Mouse (Mus musculus): ENCODE data around the gene Eif4g1. TPM values are rescaled to one million over a fixed set of nuclear protein-coding genes. Genes with fewer than 3 reads are reported as not detected.

Eif4g1 gene
- polyA plus RNA-seq, 3 experiments from 2014 or later, result 48.9 to 68.0 (median 51.3) TPM

DNA sequence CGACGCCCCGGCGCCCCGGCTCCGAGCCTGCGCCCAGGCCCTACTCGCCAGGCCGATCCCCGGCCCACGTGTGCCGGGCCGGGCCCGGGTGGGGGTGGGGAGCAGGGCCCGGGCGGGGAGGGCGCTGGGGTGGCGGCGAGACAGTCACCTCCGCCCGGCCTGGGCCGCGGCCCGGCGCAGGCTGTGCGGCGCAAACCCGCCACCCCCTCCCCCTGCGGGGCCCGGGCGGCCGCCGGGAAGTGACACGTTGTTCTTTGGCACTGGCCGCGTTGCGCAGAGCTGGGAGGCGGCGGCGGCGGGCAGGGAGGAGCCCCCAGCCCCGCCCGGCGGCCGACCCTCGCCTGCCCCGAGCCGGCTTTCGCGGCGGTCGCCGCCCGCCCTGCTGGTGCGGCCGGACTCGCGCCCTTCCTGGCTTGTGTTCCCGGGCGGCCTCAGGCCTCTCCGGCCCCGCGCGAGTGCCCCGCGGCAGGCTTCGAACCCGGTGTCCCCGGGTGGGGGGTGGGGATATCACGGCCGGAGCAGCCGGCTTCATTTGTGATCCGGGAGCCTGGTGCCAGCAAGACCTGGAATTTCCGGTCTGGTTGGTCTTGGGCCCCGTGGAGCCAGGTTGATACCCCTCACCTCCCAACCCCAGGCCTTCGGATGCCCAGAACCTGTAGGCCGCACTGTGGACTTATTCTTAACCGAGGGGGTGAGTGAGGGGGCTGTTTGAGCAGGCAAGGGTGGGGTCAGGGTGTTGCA is 5.0 kb downstream of the Eif4g1 start:
- peak; percentile 33 for ATAC-seq

DNA sequence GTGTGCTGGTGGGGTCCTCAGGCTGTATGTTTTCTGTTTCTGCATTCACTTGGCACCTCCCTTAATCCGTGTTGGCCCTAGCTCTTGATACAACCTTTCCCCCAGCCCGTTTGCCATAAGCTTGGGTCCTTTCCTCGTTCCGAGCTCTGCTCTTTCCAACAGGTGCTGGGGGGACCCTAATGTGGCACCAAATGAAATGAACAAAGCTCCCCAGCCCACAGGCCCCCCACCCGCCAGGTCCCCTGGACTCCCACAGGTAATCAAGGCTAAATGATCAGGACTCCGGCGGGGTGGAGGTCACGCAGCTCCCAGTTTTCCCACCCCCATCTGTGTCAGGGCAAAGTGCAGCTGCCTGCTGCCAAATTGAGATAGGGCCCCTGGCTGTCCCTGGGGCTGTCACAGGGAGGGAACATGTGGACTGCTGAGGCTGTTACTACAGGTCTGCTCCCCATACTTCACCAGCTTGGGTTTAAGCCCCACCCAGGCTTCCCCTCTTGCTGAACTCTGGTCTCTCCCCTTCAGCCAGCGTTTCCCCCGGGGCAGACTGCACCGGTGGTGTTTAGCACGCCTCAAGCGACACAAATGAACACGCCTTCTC is 5.7 kb downstream of the Eif4g1 start:
- no peak for ATAC-seq

DNA sequence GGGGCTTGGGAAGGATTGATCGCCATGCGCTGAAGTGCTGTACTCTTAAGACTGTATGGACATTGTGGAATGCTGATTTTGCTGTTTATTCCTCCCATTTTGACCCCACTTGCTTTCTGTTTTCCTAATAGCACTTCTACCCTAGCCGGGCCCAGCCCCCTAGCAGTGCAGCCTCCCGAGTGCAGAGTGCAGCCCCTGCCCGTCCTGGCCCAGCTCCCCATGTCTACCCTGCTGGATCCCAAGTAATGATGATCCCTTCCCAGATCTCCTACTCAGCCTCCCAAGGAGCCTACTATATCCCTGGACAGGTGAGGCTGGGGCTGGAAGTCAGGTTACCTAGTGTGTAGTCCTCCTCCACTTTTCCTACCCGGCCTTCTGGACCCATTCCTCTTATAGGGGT is 7.1 kb downstream of the Eif4g1 start:
- ATAC-seq, result no peak

DNA sequence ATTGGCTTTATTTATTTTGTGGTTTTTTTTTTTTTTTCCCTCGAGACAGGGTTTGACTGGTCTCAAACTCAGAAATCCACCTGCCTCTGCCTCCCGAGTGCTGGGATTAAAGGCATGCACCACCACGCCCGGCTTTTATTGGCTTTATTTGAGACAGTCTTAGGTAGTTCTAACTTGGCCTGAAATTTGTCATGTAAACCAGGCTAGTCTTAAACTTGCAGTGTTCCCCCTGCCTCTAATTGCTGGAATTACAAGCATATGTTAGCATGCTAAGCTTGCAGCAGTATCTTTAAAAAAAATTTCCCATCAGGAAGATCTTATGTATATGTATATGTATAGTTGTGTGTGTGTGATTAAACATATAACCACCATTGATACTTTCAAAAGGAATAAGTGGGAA is 8.6 kb downstream of the Eif4g1 start:
- no peak for ATAC-seq

DNA sequence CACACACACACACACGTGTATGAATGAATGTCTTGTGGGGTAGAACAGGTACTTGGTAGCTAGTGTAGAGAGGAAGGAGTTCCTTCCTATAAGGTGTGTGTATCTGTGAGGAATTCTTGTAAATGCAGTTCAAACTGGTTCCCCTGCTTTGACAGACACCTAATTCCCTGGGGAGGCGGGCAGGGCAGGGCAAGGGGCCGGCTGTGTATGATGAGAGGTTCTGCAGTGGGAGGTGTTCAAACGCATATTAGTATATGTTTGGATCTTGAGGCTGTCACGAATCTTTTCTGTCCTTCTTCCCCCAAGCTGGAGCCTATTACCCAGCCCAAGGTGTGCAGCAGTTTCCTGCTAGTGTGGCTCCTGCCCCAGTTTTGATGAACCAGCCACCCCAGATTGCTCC is 9.3 kb downstream of the Eif4g1 start:
- no peak for ATAC-seq

DNA sequence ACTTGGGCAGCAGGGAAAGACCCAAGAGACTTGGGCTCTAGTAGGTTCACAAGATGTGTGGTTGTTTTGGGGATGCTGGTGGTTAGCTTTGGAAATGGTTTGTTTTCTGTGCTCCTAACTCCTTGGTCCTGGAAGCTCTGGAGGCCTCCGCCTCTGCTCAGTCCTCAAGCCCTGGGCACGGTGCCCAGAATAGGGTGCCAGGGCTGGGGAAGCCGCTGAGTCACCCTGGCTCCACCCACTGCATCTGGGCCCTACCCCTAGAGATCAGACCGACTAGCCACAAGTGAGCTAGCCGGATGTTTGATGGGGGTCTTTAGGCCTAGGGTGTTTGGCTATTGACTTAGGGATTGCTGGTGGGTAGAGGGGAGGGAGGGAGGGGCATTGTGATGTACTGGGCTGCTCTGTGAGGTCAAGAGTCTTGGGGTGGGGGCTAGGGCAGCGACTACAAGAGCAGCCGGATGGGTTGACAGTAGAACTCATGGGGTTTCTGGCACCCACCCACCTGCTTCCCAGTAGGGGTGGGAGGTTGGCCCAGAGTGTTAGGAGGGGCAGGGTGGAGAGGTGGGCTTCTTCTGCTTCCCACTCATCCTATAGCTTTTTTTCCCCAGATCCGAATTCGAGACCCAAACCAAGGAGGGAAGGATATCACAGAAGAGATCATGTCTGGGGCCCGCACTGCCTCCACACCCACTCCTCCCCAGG is 10.0 kb downstream of the Eif4g1 start:
- no peak for ATAC-seq

DNA sequence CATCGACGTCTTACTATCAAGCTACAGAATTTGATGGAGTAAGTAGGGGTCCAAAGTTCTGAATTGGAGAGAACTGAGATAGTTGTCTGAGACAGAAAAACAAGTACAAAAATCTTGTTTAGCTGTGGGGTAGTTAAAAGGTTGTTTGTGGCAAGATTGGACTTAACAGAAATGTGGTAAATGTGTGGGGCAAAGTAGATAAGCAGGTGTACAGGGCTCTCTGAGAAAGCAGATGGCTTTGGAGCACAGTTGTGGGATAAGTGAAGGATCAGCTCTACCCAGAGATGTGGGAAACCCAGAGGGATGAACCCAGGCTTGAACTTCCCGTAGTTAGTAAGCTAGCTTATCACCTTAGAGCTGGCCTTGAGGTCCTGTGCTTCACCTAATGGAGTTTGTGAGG is 22.7 kb downstream of the Eif4g1 start:
- no peak for ATAC-seq

DNA sequence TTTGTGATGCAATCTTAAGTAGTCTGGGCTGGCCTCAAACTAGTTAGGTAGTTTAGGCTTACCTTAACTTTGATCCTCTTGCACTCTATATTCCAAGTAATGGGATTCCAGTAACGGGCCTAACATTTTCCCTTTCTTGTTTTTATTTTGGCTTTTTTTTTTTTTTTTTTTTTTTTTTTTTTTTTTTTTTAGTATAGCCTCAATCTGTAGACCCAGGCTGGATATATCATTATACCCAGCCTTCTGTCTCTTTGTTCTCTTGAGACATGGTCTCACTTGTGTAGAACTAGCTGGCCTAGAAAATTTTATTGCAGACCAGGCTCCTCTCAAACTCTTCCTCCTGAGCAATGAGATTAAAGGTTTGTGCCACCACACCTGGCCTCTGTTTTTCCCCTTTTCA is 23.5 kb downstream of the Eif4g1 start:
- ATAC-seq, result no peak

DNA sequence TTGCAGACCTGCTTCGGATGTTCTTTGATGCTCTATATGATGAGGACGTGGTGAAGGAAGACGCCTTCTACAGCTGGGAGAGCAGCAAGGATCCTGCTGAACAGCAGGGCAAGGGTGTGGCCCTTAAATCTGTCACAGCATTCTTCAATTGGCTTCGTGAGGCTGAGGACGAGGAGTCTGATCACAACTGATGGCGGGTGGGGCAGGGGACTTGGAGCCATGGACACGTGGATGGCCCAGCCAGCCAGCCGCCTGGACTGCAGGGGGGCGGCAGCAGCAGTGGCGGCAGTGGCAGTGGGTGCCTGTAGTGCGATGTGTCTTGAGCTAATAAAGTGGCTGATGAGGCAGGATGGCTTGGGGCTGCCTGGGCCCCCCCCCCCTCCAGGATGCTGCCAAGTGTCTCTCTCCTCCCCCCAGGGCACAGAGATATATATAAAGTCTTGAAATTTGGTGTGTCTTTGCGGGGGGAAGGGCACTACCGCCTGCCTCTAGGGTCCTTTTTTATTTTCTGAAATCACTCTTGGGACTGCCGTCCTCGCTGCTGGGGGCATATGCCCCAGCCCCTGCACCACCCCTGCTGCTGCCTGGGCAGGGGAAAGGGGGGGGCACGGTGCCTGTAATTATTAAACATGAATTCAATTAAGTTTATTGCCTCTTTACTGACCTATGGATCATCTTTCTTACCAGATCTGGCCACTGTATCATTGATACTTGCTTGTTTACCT is 24.3 kb downstream of the Eif4g1 start:
- ATAC-seq, result no peak

DNA sequence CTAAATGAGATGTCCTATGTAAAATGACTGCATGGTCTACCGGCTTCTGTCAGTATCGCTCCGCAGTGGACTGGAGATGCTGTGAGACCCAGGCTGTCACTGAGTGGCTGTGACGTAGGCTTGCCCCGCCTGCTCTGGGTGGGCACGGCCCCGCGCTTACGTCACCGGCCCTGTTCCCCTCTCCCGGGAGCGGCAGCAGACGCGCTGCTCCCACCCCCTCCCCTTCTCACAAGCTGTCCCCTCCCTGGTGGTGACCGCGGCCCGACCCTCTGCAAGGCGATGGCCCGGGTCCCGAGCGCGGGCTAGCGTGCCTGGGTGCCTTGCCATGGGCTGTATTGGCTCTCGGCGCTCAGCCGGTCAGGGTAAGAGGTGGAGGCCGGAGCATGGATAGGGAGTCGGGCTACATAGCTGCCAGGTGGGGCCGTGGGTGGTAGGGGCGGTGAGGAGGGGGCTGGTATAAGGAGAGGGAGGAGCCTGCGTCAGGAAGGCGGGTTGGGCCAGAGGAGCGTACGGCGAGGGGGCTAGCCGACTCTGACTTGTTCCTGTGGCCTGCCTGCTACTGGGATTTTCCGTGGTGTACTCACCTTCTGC is 25.1 kb downstream of the Eif4g1 start, which contains the start of gene Fam131a:
Gene Fam131a (plus strand): TSS at position 131 of the 591 bp plus-strand sequence.
- ATAC-seq, result peak; percentile 84

DNA sequence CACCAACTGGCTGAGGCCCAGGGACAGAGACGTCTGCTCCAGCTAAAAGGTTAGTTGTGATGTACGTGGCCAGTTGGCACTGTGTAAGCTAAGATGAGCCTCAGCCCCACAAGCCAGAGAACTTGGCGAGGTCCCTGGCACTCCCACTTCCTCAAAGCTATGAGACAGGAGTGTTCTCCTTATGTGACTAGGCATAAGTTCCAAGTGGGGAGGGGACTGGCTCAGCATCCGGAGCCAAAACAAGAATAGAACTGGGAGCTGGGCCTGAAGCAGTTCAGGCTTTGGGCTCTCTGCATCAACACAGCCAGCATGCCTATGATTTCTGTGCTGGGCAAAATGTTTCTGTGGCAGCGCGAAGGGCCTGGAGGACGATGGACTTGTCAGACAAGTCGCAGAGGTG is 26.7 kb downstream of the Eif4g1 start:
- no peak for ATAC-seq

DNA sequence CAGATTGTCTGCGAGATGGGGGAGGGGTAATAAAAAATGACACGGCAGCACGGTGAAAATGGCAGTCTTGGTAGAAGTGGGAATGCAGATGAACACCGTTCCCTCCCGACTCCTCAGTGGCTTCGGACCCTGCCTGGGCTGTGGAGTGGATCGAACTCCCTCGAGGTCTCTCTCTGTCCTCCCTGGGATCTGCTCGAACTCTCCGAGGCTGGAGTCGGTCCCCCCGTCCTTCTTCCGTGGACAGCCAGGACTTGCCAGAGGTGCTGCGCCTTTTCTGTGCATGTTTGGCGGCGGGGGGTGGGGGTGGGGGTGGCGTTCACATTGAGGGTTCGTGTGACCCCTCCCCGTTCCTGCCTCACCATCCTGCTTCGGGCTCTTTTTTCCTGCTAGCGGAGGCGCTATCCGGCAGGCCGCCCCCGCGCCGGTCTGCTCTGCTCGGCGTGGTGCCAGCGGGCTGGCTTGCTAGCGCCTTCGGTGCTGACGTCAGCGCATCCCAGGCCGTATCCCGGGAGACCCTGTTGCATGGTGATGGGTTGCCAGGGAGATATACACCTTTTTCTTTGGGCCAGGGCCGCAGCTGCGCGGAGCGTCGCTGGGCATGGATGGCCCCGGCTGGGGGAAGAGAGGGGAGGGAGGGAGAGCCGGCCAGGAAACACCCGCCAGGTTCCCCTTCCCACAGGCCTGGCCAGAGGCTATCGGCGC is 27.7 kb downstream of the Eif4g1 start:
- peak; percentile 27 for ATAC-seq

DNA sequence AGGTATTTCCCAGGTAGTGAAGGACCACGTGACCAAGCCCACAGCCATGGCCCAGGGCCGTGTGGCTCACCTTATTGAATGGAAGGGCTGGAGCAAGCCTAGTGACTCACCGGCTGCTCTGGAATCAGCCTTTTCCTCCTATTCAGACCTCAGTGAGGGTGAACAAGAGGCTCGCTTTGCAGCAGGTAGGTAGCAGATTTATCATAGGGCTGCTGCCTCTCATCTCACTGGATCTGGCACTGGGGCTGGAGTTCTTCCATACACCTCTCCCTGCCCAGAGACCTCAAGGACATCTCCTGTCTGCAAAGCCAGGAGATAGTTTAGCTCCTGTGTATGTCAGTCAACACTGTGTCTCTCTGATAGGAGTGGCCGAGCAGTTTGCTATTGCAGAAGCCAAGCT is 31.2 kb downstream of the Eif4g1 start:
- no peak for ATAC-seq

DNA sequence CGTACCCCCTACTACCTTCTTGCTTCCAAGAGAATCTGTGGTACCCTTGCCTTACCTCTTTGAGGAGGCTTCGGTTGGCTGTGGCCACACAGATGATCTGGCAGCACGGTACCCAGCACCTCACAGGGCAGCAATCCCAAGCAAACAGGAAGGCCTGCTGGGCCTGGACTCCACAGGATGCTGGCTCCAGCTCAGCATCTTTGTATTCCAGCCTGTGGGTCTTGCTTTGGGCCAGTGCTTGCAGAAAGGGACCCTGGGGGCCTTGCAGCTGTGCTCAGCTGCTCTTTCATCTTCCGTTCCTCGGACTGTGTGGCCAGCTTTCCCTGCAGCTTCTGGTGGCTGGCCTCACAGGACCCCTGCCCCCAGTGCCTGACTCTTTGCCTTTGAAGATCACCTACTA is 31.9 kb downstream of the Eif4g1 start:
- ATAC-seq, result no peak

DNA sequence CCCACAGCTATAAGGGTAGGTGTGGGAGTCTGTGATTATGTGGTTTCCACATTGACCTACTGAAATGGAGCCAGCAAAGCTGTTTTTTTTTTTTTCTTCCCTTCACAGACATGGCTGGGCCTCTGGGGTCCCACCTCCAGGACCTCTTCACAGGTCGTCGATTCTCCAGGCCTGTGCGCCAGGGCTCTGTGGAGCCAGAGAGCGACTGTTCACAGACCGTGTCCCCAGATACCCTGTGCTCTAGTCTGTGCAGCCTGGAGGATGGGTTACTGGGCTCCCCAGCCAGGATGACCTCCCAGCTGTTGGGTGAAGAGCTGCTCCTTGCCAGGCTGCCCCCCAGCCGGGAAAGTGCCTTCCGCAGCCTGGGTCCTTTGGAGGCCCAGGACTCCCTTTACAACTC is 33.2 kb downstream of the Eif4g1 start:
- ATAC-seq, result no peak

DNA sequence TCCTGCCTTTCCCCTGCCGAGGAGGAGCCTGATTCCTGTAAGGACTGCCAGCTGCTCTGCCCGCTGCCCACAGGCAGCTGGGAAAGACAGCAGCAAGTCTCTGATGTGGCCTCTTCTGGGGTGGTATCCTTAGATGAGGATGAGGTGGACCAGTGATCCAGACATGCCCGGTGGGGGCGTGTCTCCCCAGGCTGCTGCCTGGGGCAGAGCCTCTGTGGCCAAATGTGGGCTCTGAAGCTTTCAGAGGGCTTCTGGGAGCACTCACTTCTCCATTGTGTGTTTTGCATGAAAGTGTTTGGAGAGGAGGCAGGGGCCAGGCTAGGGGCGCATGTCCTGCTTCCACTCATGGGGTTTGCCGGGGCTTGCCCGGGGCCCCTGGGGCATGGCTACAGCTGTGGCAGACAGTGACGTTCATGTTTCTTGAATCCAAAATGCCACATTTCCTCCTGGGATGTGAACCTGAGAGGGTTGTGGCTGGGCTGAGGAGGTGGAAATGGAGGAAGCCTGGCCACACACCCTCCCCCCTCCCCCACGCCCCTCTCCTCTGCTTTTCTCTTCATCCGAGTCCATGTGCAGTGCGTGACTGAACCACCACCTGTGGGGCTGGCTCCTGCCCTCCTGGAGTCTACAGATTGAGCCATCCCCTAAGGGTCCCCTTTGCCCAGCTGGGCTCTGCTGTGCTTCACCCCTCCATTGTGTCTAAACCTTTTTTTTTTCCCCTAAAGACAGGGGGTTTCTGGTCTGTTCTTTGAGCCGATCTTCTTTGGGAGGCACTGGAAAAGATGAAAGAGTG is 33.8 kb downstream of the Eif4g1 start:
- ATAC-seq, result no peak

DNA sequence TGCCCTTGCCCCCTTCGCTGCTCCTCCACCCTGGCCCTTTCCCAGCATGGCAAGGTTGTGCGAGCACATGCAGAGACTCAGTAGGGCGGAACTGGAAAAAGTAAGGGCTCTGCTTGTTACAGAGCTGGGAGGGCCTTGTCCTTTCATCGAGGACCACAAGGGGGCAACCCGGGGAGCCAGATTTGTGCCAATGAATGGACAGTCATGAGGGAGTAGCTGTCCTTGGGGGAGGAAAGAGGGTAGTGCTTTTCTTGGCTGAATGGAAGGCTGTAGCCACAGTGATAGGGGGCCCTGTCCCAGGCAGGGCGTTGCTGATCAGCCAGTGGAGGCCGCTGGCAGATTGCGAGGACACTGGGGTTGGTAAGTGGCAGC is 34.4 kb downstream of the Eif4g1 start:
- ATAC-seq, result no peak

DNA sequence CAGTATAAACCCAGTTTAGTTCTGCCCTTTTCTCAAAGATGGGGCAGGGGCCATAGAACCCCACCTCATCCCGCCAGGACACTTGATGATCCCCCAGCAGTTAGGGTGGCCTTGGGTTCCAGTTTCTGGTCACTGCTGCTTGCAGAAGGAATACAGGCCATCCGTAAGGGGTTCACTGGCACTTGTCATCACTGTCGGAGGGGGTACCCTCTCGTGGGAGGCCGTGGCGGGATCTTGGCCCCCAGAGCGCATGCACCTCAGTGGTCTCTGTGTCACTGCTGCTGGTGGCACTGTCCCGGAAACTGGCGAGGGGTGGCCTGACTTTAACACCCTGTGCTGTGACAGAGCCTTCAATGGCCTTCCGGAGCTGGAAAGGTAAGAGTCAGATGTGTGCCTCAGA is 35.0 kb downstream of the Eif4g1 start:
- no peak for ATAC-seq

DNA sequence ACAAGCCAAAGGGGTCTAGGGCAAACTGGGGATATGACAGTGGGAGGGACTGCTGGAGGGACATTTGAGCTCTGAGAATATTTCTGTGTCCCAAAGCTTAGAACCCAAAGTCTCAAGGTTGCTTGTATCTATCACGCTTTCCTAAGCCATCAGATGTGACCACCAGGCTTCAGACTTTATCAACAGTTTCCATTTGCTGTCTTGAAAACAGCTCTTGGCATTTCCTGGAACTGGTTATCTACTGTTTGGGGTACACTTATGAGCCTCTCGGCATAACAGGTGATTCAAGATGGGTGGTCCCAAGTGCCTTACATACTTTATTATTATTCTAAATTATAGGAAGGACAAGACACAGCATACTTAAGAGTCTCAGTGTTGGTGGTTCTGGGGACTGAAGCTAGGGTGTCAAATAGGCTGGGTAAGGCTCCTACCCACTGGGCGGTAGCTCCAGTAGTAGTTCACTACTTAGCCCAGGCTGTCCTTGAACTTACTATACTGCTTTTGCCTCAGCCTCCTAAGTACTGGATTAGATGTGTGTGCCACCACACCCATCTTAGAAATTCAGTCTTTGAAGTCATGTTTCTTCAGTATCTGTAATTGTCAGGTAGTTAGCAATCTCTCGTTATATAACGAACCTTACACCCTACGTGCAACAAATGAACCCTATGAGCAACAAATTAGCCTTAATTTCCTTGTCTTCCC is 35.7 kb downstream of the Eif4g1 start:
- no peak for ATAC-seq

DNA sequence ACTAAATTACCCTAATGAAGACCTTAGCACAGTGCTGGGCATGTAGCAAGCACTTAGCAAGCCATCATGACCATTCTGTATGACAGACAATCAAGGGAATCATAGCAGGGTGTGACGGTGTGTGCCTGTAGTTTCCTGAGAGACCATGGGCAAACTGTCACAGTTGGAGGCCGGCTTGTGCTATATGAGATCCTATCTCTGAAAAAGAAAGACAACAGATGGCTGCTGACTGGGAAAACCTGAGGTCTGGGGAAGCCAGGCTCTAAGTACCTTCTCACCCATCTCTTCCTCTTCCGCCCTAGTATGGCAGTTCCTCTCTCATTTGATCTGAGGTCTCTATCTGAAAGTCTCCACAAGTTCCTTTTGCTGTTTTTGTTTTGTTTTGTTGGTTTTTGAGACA is 37.7 kb downstream of the Eif4g1 start:
- ATAC-seq, result no peak

All from inflammation-experienced regulatory T-cells, adult 6 months (primary cell).